Mouse (Mus musculus) heart, embryonic 14.5 days (tissue): ENCODE results near the gene Zfp292. TPM values are rescaled to one million over a fixed set of nuclear protein-coding genes. Genes with fewer than 3 reads are reported as not detected.

Experiments used
- ATAC-seq: fragments of 200-750 bp; cut with Nextera tagmentation; 2 replicates; pipeline ENCODE4 v1.8.0; 2017; ENCODE audit warnings: low read depth, moderate TSS enrichment; ENCODE audit not compliant: insufficient number of reproducible peaks, insufficient read depth, low FRiP score
- H3K27ac ChIP-seq, 2 experiments: fragments of 200-500 bp in 1 of 2; fragments of 300-500 bp in 1 of 2; sonication (generic) in 1 of 2; replicated peaks in 1 of 2; 2 replicates each; pipeline ENCODE4 v1.5.1; 2012 to 2014; ENCODE audit warnings: low read depth in 2 of 2, low read length in 2 of 2, control low read depth in 1 of 2, mild to moderate bottlenecking in 1 of 2, mixed read lengths in 1 of 2; ENCODE audit not compliant: control insufficient read depth in 1 of 2, insufficient read depth in 1 of 2
- H3K27me3 ChIP-seq: fragments of 300-500 bp; sonication (generic); 2 replicates; pipeline ENCODE4 v1.6.1; 2014; ENCODE audit warnings: mild to moderate bottlenecking, low read length, control low read depth; ENCODE audit not compliant: control insufficient read depth, insufficient read depth
- H3K36me3 ChIP-seq: fragments of 300-500 bp; sonication (generic); 2 replicates; pipeline ENCODE4 v1.6.1; 2014; ENCODE audit warnings: mild to moderate bottlenecking, control low read depth, low read length, mixed read lengths; ENCODE audit not compliant: control insufficient read depth, insufficient read depth
- H3K4me1 ChIP-seq, 2 experiments: fragments of 200-500 bp in 1 of 2; fragments of 300-500 bp in 1 of 2; sonication (generic) in 1 of 2; 2 replicates each; pipeline ENCODE4 v1.6.1; 2012 to 2014; ENCODE audit warnings: low read length in 2 of 2, control low read depth in 1 of 2, mixed read lengths in 1 of 2; ENCODE audit not compliant: control insufficient read depth in 2 of 2, insufficient read depth in 2 of 2
- H3K4me2 ChIP-seq: fragments of 300-500 bp; sonication (generic); 2 replicates; pipeline ENCODE4 v1.6.1; 2014; ENCODE audit warnings: mild to moderate bottlenecking, low read length
- H3K4me3 ChIP-seq, 2 experiments: fragments of 200-500 bp in 1 of 2; fragments of 300-500 bp in 1 of 2; sonication (generic) in 1 of 2; 2 replicates each; pipeline ENCODE4 v1.5.1; 2012 to 2014; ENCODE audit warnings: low read length in 2 of 2, mild to moderate bottlenecking in 2 of 2, control low read depth in 1 of 2, low read depth in 1 of 2, moderate library complexity in 1 of 2; ENCODE audit not compliant: control insufficient read depth in 1 of 2, insufficient read depth in 1 of 2
- H3K9ac ChIP-seq: fragments of 300-500 bp; sonication (generic); 2 replicates; pipeline ENCODE4 v1.6.1; 2014; ENCODE audit warnings: mild to moderate bottlenecking, low read length
- H3K9me3 ChIP-seq: fragments of 300-500 bp; sonication (generic); 2 replicates; pipeline ENCODE4 v1.6.1; 2016; ENCODE audit warnings: low read length, control low read depth; ENCODE audit not compliant: control insufficient read depth
- WGBS: fragments of 180-500 bp; shearing (Covaris S2); extraction: QIAGEN DNeasy Blood & Tissue Kit; methylation state at CpG from one replicate; pipeline ENCODE4 v1.1.7; 2014; 5-methylcytosine and 5-hydroxymethylcytosine counted together
- polyA plus RNA-seq: library from polyadenylated mRNA; unstranded; fragments of >200 nt; fragmentation: Nextera tagmentation; extraction: Ambion mirVana; gene quantifications from 2 replicates; pipeline ENCODE4 v1.2.1, GENCODE M21; 2014

Gene Zfp292
- polyA plus RNA-seq, 1 experiment from 2014 or later: 17.8 TPM

- H3K9ac ChIP-seq: no peak overlapping the region
- H3K9me3 ChIP-seq: no peaks in the 10 kb centered on the region
- peaks cover 3 to 15% of the 10 kb centered on the region in 2 experiments; a peak in 3 of 4 replicates for H3K4me1 ChIP-seq
- H3K36me3 ChIP-seq: no peaks in the 10 kb centered on the region
- 17% methylated on average over 2 of the region's 2 CpGs for WGBS
- H3K27ac ChIP-seq: no peak overlapping the region
- no peak overlapping the region for H3K4me2 ChIP-seq
- ATAC-seq: no peak
- no peak overlapping the region for H3K4me3 ChIP-seq
- no peaks in the 10 kb centered on the region; the same call in 1 of the 2 replicates for H3K27me3 ChIP-seq
Measured at GRCm38 (mm10) chr4:34889812-34890185, 7.0 kb upstream of the Zfp292 start.

- Histone ChIP-seq H3K4me2 (no peak overlapping the region), H3K27me3 (no peaks in the 10 kb centered on the region; the same call in 1 of the 2 replicates), H3K36me3 (no peaks in the 10 kb centered on the region), H3K9me3 (no peaks in the 10 kb centered on the region), H3K9ac (no peak overlapping the region), H3K27ac (no peak overlapping the region), H3K4me3 (no peak overlapping the region), H3K4me1 (peaks cover 3 to 15% of the 10 kb centered on the region in 2 experiments; a peak in 3 of 4 replicates)
- no peak for ATAC-seq
- WGBS: 5% methylated on average over 15 of the region's 15 CpGs
Measured at GRCm38 (mm10) chr4:34889101-34889811, 6.5 kb upstream of the Zfp292 start.

GRCm38 (mm10) chr4:34887295-34887694 lies 4.5 kb upstream of the Zfp292 start:
- no peaks in the 10 kb centered on the region; the same call in 1 of the 2 replicates for H3K27me3 ChIP-seq
- H3K4me2 ChIP-seq: peak overlapping the region; percentile 72
- 17% methylated on average over 7 of the region's 7 CpGs for WGBS
- no peaks in the 10 kb centered on the region for H3K9me3 ChIP-seq
- peak overlapping the region; percentile 86 for H3K9ac ChIP-seq
- peaks cover 3 to 21% of the 10 kb centered on the region in 2 experiments; a peak in 3 of 4 replicates for H3K4me1 ChIP-seq
- H3K4me3 ChIP-seq: peak overlapping the region; percentile 71 to 72
- no peaks in the 10 kb centered on the region for H3K36me3 ChIP-seq
- ATAC-seq: no peak
- H3K27ac ChIP-seq: peak overlapping the region in 1 of 2 experiments; percentile 86; a peak in 3 of 4 replicates

DNA sequence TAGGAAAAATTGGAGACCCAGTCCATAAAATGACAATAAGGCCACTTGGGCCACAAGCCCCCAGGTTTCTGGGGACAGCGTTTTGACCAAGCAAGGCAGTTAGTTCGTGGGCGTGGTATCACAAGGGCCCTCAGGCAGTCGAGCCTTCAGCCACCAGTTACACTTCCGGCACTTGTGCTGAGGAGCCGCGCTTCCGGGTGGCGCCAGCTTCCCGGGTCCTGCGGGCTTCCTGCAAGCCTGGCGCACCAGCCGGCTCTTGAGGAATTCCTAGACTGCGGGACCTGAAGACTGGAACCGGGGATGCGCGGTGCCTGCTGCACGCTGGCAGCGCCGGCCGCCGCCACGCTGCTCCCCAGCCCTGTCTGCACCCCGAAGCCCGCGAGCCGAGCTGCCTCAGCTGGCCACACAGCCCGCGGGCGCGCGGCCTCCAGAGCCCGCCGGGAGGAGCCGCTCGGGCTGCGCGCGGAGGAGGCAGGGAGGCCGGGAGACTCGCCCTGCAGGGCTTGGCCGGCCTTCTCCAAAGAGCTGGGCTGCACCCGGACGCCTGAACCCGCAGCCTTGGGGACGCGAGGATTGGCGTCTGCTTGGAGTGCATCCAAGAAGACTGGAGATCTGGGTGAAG lies 3.8 kb upstream of the Zfp292 start:
- Histone ChIP-seq H3K27me3 (no peaks in the 10 kb centered on the region; the same call in 1 of the 2 replicates), H3K36me3 (no peaks in the 10 kb centered on the region), H3K4me2 (peak overlapping the region; percentile 72), H3K4me1 (peaks cover 3 to 24% of the 10 kb centered on the region in 2 experiments; a peak in 3 of 4 replicates), H3K9ac (peak overlapping the region; percentile 86), H3K27ac (peak overlapping the region; percentile 60 to 86), H3K9me3 (no peaks in the 10 kb centered on the region), H3K4me3 (peak overlapping the region; percentile 71 to 72)
- peak; percentile 43; the same call in 1 of the 2 replicates for ATAC-seq
- WGBS: 0% methylated on average over 48 of the region's 48 CpGs

DNA sequence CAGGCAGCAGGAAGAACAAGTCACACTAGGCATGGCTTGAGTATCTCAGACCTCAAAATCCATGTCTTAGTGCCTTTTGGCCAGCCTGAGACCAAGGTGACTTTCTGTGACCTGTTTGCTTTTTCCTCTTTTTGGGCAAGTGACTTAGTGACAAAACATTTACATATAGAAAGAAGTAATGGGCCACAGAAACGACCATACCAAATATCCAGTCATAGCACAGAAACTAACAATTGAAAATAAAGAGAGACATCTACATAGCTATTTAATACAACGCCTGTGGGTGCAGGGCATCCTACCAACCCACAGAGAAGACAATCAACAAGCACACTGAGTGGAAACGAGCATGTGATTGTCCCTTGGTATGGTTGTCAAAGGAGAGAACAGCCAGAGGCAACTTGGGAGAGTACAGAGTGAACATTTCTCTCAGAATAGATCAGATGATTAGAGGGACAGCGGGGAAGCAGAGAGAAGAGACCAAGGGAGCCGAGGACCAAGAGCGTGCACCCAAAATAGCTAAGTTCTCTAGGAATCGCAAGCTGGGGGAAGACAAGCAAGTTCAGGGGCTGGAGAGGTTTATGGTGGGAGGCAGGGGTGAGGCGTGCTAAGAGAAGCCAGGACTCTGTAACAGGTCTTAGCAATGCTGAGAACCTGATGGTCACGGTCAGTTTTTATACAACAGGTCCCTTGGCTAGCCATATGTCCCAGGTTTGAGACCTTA lies 3.0 kb upstream of the Zfp292 start:
- peak overlapping the region; percentile 71 to 72; a peak in 3 of 4 replicates for H3K4me3 ChIP-seq
- H3K9me3 ChIP-seq: no peaks in the 10 kb centered on the region
- peak overlapping the region; percentile 72 for H3K4me2 ChIP-seq
- 33% methylated on average over 9 of the region's 9 CpGs for WGBS
- H3K4me1 ChIP-seq: peaks cover 5 to 24% of the 10 kb centered on the region in 2 experiments; a peak in 3 of 4 replicates
- no peaks in the 10 kb centered on the region; the same call in 1 of the 2 replicates for H3K27me3 ChIP-seq
- H3K27ac ChIP-seq: peak overlapping the region; percentile 60 to 86; a peak in 3 of 4 replicates
- peak overlapping the region; percentile 86 for H3K9ac ChIP-seq
- H3K36me3 ChIP-seq: no peaks in the 10 kb centered on the region; the same call in 1 of the 2 replicates
- no peak for ATAC-seq

DNA sequence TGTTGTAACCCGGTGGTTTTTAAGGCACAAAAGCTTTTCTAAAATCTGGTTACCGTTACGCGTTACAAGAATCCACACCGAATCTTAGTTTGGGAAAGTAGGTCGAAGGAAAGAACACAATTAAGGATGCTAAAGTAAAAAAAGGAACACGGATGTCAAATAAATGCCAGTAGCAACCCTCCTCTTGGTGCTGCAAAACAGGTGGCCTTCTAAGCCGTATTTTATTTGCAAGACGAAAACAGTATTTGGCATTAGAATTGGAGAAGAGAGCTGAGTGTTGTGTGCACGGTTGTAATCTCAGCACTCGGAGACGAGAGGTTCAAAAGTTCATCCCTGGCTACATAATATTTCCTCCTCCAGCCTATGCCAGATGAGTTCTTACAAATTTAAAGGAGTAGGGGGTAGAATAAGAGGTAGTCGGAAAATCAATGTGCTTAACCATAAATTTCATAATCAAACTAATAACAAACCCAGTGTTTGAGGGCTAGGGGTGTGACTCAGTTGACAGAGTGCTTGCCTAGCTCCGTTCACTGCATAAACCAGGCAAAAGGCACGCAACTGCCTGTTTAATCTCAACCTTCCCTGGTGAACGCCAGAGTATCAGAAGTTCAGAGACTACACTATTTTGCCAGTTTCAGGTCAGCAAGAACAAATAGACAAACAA lies 738 bp upstream of the Zfp292 start:
- peak overlapping the region; percentile 86 for H3K4me2 ChIP-seq
- peak overlapping the region; percentile 94 to 99 for H3K27ac ChIP-seq
- peak overlapping the region; percentile 99 for H3K9ac ChIP-seq
- WGBS: 25% methylated on average over 16 of the region's 16 CpGs
- H3K27me3 ChIP-seq: no peaks in the 10 kb centered on the region; the same call in 1 of the 2 replicates
- no peaks in the 10 kb centered on the region; the same call in 1 of the 2 replicates for H3K36me3 ChIP-seq
- no peaks in the 10 kb centered on the region for H3K9me3 ChIP-seq
- H3K4me1 ChIP-seq: peaks cover 5 to 17% of the 10 kb centered on the region in 2 experiments; a peak in 3 of 4 replicates
- H3K4me3 ChIP-seq: peak overlapping the region; percentile 87 to 99; a peak in 3 of 4 replicates
- no peak for ATAC-seq
